Mouse (Mus musculus) small intestine, adult 2 months (tissue): Measurements from ENCODE around the gene Tox2.

Source experiments
- CTCF ChIP-seq: fragments of 200-500 bp; IDR thresholded peaks from 2 replicates; pipeline ENCODE4 v1.5.1; 2012; ENCODE audit warnings: low read depth, mild to moderate bottlenecking, control low read depth, inconsistent platforms, low read length, moderate library complexity, mixed read lengths; ENCODE audit not compliant: insufficient replicate concordance, insufficient read length; ENCODE audit errors: extremely low read depth
- POLR2A ChIP-seq: fragments of 200-500 bp; IDR thresholded peaks from 2 replicates; pipeline ENCODE4 v1.6.1; 2012; ENCODE audit warnings: low read depth, mild to moderate bottlenecking, control low read depth, inconsistent platforms, low read length, moderate library complexity

GRCm38 (mm10) chr2:163347517-163348184, 144.7 kb downstream of the Tox2 start:
- TF ChIP-seq POLR2A (no peak), CTCF (no peak)
